Mouse (Mus musculus) heart, adult 2 months (tissue): Measurements from ENCODE around the gene Rcl1.

Experiments
- CTCF ChIP-seq: fragments of 200-600 bp; IDR thresholded peaks from 2 replicates; pipeline ENCODE4 v1.8.1; 2022; ENCODE audit warnings: antibody characterized with exemption, mild to moderate bottlenecking, moderate library complexity
- EP300 ChIP-seq: fragments of 200-500 bp; IDR thresholded peaks from 2 replicates; pipeline ENCODE4 v1.6.1; 2011; ENCODE audit warnings: low read depth, low read length, control low read depth; ENCODE audit not compliant: insufficient read depth
- POLR2A ChIP-seq: fragments of 200-500 bp; IDR thresholded peaks from 2 replicates; pipeline ENCODE4 v1.6.1; 2011; ENCODE audit warnings: mild to moderate bottlenecking, low read depth, low read length, control low read depth; ENCODE audit not compliant: insufficient read depth

DNA sequence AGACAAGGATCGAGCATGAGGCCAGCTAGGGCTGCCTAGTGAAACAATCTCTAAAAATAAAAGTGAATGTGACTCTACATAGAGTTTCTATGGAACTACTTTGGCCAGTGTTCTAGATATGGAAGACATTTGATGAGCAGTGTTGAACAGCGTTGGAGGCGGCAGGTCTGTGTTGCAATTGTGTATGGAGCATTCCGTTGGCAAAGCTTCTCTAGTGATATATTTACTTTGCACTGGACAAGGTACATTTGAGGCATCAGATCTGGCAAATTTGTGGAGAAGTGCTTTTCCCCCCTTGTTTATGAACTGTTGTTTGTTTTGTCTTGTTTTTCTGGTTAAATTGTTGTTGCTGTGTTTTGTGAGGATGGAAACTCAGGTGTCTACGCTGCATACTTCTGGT lies 28.4 kb downstream of the Rcl1 start:
- TF ChIP-seq POLR2A (no peak), CTCF (no peak), EP300 (no peak)
